Mouse (Mus musculus) left cerebral cortex, postnatal 10 days (tissue): ENCODE measurements around the gene Atp8a2. TPM values are rescaled to one million over a fixed set of nuclear protein-coding genes. Genes with fewer than 3 reads are reported as not detected.

Source experiments
- DNase-seq, 2 experiments: peaks; one replicate each; pipeline ENCODE4 v3.0.0; 2021 to 2022; ENCODE audit warnings: low spot score in 2 of 2, mixed read lengths in 1 of 2; ENCODE audit errors: extremely low spot score in 1 of 2
- intact Hi-C: fragments of 180-260 bp; cut with DNase I; formaldehyde crosslinking; loops from one replicate; pipeline ENCODE4 v1.15.1; 2025
- total RNA-seq, 2 experiments: library from RNA; stranded (reverse); gene quantifications; 2 replicates each; pipeline ENCODE4 v1.2.3; 2021

Atp8a2 gene
- 10 to 100 TPM; 80.4 to 81.2 TPM for total RNA-seq

DNA sequence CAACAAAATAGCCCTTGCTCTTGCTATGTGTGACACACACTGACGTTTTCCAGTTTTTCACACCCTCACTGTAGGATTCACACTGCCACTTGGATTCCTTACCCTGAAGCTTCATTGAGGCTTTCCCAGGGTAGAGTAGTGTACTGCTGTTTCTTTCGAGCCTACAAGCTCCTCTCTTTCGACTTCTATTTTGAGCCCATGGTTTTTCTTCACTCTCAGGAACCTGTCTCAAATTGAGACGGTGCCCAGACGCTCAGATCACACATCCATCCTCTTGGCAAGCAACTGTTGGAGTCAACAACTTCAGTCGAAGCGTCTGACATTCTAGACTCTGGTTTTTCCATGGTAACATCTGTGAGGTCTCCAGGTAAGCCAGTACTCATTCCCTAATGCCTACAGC lies at the start of gene Atp8a2:
Gene Atp8a2, minus strand, starts transcription at position 296 of the 400 bp plus-strand sequence.
- DNase-seq = peak in 1 of 2 experiments; percentile 20
- intact Hi-C loops = no loop called here

DNA sequence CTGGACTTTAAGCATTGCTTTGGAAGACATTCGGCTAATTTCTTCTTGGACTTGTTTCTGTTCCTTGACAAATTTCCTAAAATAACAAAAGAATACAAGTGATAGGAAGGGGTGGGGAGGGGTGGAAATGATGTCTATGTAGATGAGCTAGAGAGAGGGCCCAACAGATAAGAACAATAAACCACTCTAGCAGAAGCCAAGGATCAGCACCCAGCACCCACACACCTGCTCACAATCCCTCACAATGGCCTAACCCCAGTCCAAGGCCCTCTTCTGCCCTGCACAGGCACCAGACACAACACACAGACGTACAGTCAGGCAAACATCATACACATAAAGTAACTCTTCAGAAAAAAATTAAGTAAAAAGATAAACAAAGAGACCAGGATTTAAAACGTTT lies 41.6 kb upstream of the Atp8a2 start:
- intact Hi-C loops = no loop called here
- no peak for DNase-seq

DNA sequence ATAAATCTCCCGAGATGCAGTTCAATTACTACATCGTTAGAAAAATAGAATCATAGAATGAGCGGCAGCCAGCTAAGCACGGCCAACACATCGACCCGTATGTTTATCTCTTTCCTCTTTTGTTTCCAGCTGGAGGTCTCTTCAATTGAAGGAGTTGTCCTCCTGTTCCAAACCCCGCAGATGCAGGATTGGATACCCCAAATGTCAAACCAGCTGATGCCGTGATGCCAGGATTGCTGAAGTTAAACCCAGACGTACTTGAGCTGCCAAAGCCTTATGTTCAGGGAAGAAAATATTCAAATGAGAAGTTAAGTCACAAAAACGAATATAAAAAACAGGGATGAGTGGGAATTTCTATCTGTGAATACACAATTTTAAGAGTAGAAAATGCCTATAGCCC lies 22.9 kb upstream of the Atp8a2 start:
- intact Hi-C loops = no loop called here
- DNase-seq = peak in 1 of 2 experiments; percentile 33

DNA sequence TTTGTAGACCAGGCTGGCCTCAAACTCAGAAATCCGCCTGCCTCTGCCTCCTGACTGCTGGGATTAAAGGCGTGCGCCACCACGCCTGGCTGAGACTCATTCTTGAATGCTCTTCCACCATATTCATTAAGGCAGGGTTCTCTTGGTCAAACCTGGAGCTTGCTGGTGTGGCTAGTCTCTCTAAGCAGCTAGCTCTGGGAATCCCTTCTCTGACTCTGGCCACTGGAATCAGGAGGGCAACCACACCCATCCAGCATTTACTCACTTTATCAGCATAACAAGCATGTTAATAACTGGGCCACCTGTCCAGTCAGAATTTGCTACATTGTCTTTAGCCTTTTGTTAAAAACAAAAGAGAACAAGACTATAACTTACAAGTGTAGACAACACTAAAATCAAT lies 20.6 kb upstream of the Atp8a2 start:
- intact Hi-C loops = no loop called here
- no peak for DNase-seq

DNA sequence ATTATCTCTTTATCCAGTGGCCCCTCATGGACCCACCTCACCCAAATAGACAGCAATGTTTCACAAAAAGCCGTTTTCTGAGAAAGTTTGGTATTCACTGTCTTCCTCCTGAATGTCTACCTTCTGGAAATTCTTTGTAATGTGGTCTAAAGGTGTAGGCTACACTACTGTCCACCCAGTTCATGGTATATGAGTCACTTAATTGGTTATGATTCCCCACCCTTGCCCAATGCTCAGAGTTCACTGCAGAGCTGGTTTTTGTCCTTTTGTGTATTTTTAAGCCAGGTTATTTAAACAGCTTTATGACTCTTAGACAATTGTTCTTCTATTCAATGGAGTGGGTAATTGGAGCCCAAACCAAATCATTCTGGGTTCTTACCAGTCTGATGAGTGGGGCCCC lies 19.1 kb upstream of the Atp8a2 start:
- DNase-seq = no peak
- intact Hi-C loops = no loop called here

DNA sequence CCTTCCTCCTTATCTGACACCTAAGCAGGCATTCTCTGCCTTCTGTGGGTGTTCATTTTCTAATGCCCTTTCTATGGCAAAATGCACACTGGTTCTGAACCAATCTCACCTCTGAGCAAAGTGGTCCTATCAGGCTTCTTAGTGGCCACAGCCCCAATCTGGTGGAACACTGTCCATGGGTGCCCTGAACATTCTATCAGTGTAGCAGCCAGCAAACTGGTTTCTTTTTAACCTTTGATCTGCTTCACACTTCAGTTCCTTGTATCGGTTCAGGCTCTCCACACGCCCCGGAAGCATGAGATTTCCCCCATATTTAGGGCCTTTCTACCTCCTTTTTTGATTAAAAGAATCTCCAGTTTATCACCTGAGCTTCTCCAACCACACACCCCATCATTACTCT lies 18.0 kb upstream of the Atp8a2 start:
- DNase-seq = no peak
- intact Hi-C loops = no loop called here

DNA sequence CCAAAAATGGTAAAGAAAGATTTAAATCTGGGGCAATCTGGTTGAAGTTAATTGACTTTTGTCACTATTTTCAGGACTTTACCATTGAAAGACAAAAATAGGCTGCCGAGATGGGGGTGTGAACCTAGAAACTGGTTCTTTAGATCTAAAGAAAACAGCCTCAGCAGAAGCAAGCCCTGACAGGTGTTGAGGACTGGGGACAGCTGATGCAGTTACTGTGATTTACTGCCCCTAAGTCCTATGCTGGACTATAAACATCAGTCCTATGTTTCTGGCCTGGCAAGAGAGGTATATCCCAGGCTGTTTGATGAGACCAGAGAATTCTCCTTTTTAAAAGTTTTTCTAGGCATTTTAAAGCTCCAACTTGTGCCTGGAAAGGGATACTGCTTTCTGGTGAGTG lies 17.1 kb upstream of the Atp8a2 start:
- intact Hi-C loops = no loop called here
- DNase-seq = no peak

DNA sequence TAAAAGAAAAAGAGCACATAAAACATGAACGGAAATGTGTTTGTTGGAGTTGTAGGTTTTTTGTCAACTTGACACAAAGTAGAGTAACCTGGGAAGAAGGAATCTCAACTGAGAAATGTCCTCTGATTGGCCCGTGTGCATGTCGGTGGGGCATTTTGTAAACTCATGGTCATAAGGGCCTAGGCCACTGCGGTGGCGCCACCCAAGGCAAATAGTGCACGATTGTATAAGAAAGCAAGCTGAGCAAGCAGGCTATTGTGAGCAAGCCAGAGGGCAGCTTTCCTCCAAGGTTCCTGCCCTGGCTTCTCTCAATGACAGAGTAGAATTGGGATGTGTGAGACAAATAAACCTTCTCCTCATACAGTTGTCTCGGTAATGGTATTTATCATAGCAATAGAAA lies 12.2 kb upstream of the Atp8a2 start:
- no peak for DNase-seq
- intact Hi-C loops = no loop called here

- no peak for DNase-seq
- intact Hi-C loops = no loop called here
Measured at GRCm38 (mm10) chr14:60204993-60205392, 8.0 kb upstream of the Atp8a2 start.

DNA sequence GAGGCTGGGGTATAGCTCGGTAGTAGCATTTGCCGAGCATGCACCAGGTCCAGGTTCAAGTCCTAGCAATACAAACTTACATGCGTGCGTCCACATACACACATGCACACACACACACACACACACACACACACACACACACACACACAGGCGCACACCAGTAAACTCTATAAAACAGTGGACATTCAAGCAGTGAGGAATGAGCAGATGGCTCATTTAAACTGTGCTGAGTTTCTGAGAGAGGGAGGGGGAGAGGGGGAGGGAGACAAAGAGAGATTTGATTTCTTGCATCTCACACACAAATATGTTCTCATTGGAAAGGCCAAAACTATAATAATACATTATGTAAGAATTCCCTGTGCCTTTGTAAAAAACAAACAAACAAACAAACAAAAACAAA lies 980 bp downstream of the Atp8a2 start:
- no peak for DNase-seq
- intact Hi-C loops = no loop called here

DNA sequence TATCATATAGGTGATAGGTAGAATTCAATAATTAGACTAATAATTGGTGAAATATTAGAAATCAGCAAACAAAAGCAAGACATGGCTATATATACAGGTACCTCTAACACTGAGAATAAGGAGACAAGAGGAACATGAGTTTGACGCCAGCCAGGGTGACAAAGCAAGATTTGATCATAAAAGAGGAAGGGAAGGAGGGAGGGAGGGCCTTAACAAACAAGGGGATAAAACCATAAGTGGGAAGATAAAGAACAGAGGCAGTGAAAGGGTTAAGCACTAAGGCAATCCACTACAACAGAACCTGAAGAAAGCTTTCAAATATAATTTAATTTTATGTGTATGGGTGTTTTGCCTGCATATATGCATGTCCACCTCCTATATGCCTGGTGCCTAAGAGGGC lies 2.4 kb downstream of the Atp8a2 start:
- intact Hi-C loops = no loop called here

GRCm38 (mm10) chr14:60189771-60190170 lies 7.2 kb downstream of the Atp8a2 start:
- no peak for DNase-seq
- intact Hi-C loops = no loop called here

More for the DNA sequence above, 2.4 kb downstream of the Atp8a2 start:
- no peak for DNase-seq

DNA sequence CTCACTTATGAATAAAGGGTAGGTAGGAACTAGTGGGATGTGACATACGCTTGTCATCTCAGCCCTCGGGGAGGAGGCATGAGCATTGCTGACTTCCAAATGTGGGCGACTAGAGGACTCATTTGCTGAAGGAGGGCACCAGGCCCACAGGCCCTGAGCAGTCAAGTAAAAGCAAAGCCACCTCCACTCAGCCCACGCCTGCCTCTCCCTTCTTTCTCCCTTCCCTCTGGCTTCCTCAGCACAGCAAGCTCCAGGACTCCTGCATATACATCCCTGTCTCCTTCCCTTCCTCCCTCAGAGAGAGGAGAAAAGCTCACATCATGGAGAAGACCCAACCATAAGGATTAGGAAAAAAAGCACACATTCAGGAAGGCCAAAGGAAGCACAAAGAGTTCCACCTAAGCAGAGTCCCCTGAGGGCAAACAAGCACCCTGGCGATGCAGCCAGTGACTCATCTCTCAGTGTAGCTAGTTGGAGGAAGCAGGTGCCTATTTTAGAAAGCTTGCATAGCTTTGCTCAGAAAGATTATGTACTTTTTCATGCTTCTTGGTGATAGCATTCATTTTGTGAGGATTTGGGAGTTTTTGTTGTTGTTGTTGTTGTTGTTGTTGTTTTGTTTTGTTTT lies 8.7 kb downstream of the Atp8a2 start:
- no peak for DNase-seq
- intact Hi-C loops = no loop called here

DNA sequence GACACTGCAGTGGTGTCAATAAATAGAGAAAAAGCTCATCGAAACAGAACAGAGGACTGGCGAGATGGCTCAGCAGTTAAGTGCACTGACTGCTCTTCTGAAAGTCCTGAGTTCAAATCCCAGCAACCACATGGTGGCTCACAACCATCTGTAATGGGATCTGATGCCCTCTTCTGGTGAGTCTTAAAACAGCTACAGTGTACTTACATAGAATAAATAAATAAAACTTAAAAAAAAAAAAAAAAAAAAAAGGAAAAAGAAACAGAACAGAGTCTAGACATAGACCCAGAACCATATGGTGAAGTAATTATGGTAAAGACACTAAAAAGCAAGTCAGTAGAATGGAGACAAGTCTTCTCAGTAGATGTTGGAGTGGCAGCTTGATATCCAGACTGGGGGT lies 15.7 kb downstream of the Atp8a2 start:
- DNase-seq = no peak
- intact Hi-C loops = no loop called here

DNA sequence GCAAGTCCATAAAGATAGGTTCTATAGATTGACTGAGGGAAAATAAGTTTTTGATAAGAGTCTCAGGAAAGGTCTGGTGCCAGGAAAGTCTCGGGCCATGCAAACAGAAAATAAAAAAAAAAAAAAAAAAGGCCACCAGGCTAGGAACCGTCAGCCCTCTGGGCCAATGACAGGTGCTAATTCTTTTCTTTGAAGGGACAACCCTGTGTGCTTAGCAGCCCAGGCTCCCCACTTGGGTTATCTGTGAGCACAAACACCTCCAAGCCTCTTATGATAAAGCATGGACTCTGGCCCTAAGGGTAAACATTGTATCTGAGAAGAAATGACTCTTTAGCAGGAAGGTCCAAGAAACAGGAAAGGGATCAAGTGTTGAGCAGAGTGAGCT lies 18.4 kb downstream of the Atp8a2 start:
- intact Hi-C loops = no loop called here
- DNase-seq = no peak

GRCm38 (mm10) chr14:60177614-60178570 lies 19.1 kb downstream of the Atp8a2 start:
- DNase-seq = peak; percentile 25 to 56
- intact Hi-C loops = no loop called here

DNA sequence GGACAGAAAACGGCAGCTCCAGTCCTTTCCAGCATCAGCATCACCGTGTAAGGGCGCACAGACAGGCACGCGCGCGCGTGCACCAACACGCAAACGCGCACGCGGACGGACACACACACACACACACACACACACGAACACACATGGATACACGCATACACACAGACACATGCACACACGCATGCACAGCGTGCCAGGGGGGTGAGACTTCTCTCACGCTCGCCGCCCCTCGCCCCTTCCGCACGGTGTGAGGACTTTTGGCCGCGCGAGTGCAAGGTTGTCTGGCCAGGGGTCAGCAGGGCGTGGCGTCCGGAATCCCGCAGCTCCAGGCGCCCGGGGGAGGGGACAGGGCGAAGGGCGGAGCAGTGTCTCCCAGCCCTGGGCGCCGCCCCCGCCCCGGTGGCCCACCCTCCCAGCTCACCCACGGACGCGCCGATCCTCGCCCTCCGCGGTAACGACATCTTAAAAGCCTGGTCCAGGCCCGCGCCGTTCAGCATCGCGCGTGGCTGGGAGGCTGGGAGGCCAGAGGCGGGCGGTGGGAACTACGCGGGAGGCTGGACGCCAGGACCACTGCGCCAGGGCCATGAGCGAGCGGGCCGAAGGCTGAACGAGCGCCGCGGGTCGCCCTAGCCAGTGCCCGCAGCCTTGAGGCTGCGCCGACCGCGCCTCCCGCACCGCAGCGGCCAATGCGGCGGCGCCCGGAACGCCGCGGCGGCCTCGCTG lies 19.9 kb downstream of the Atp8a2 start:
- DNase-seq = peak; percentile 71 to 80
- intact Hi-C loops = no loop called here

GRCm38 (mm10) chr14:60176469-60176890 lies 20.5 kb downstream of the Atp8a2 start:
- no peak for DNase-seq
- intact Hi-C loops = no loop called here

GRCm38 (mm10) chr14:60172286-60173055 lies 24.5 kb downstream of the Atp8a2 start:
- intact Hi-C loops = no loop called here
- no peak for DNase-seq
